Mouse (Mus musculus) intestine, embryonic 14.5 days (tissue): ENCODE measurements around the gene Crlf1. TPM values are rescaled to one million over a fixed set of nuclear protein-coding genes. Genes with fewer than 3 reads are reported as not detected.
"Not testable (repeated sequence)": the region's sequence is repeated elsewhere in the genome, so short reads cannot be mapped to it uniquely, and the experiment has no call there.

Experiments
- ATAC-seq: fragments of 200-750 bp; cut with Nextera tagmentation; replicated peaks from 2 replicates; pipeline ENCODE4 v1.8.0; 2017; ENCODE audit warnings: low read depth, moderate number of reproducible peaks, moderate TSS enrichment, moderate library complexity; ENCODE audit not compliant: low FRiP score, low TSS enrichment
- DNase-seq: peaks from one replicate; pipeline ENCODE4 v3.0.0-alpha.2; 2018; ENCODE audit warnings: low spot score
- H3K27ac ChIP-seq: fragments of 300-500 bp; sonication (generic); 2 replicates; pipeline ENCODE4 v1.5.1; 2014; ENCODE audit warnings: low read depth, mild to moderate bottlenecking, control low read depth
- H3K27me3 ChIP-seq: fragments of 300-500 bp; sonication (generic); replicated peaks from 2 replicates; pipeline ENCODE4 v1.6.1; 2014; ENCODE audit warnings: low read length, control low read depth; ENCODE audit not compliant: control insufficient read depth, insufficient read depth
- H3K36me3 ChIP-seq: fragments of 300-500 bp; sonication (generic); 2 replicates; pipeline ENCODE4 v1.6.1; 2014; ENCODE audit warnings: low read length, control low read depth; ENCODE audit not compliant: control insufficient read depth, insufficient read depth
- H3K4me1 ChIP-seq: fragments of 300-500 bp; sonication (generic); replicated peaks from 2 replicates; pipeline ENCODE4 v1.6.1; 2014; ENCODE audit warnings: low read length, control low read depth, mixed read lengths; ENCODE audit not compliant: control insufficient read depth, insufficient read depth
- H3K4me2 ChIP-seq: fragments of 300-500 bp; sonication (generic); 2 replicates; pipeline ENCODE4 v1.6.1; 2014; ENCODE audit warnings: low read length
- H3K4me3 ChIP-seq: fragments of 300-500 bp; sonication (generic); 2 replicates; pipeline ENCODE4 v1.5.1; 2014; ENCODE audit warnings: low read depth, low read length, control low read depth, mixed read lengths
- H3K9ac ChIP-seq: fragments of 300-500 bp; sonication (generic); 2 replicates; pipeline ENCODE4 v1.6.1; 2014; ENCODE audit warnings: mild to moderate bottlenecking, low read length
- H3K9me3 ChIP-seq: fragments of 300-500 bp; sonication (generic); 2 replicates; pipeline ENCODE4 v1.6.1; 2016; ENCODE audit warnings: low read length, control low read depth; ENCODE audit not compliant: control insufficient read depth
- WGBS: fragments of 180-500 bp; shearing (Covaris S2); extraction: QIAGEN DNeasy Blood & Tissue Kit; methylation state at CpG from one replicate; pipeline ENCODE4 v1.1.7; 2014; 5-methylcytosine and 5-hydroxymethylcytosine counted together
- polyA plus RNA-seq: library from polyadenylated mRNA; unstranded; fragments of >200 nt; fragmentation: Nextera tagmentation; extraction: Ambion mirVana; gene quantifications from 2 replicates; pipeline ENCODE4 v1.2.1, GENCODE M21; 2014

Crlf1 gene
- polyA plus RNA-seq, 1 experiment from 2014 or later, result 1.4 TPM

DNA sequence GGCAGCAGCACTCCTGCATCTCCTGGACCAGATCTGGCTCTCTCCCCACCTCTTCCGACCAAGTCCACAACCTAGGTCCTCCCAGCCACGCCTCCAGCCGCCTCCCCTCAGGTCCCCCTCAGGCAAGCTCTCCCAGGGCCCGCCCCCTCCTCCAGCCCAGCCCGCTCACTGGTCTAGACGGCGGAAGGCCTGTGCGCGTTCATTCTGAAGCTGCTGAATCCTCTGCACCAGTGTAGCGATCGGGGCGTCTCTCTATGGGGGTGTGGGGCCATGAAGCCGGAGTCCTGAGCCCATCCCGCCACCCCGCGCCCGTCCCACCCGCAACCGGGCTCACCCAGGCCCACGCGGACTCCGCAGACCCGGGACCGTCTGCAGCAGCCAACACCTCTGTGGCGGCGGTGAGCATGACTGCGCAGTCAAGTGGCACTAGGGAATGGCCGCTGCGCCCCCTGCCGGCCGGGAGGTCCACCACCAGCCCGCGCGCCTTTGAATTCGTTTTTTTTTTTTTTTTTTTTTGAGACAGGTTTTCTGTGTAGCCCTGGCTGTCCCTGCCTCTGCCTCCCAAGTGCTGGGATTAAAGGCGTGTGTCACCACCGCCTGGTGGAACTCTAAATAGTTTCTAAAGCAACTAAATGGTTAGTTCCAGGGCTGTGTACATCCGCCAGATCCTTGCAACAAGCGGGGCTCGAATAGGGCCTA is 13.5 kb downstream of the Crlf1 start, which contains the start of gene Rex1bd:
Rex1bd (minus strand) TSS at position 425 of the 699 bp plus-strand sequence.
- DNase-seq (peak; percentile 99), ATAC-seq (peak; percentile 85)
- Histone ChIP-seq H3K4me2 (peak within 1 kb of the TSS; percentile 59), H3K9me3 (no peaks in the 10 kb centered on the region), H3K36me3 (peaks cover 26% of the 10 kb centered on the region), H3K27ac (peak within 1 kb of the TSS; percentile 76), H3K9ac (peak within 1 kb of the TSS; percentile 67), H3K4me3 (peak within 1 kb of the TSS; percentile 78), H3K27me3 (peaks cover 24% of the 10 kb centered on the region), H3K4me1 (peaks cover 27% of the 10 kb centered on the region)
- 3% methylated on average over 40 of the region's 40 CpGs for WGBS

DNA sequence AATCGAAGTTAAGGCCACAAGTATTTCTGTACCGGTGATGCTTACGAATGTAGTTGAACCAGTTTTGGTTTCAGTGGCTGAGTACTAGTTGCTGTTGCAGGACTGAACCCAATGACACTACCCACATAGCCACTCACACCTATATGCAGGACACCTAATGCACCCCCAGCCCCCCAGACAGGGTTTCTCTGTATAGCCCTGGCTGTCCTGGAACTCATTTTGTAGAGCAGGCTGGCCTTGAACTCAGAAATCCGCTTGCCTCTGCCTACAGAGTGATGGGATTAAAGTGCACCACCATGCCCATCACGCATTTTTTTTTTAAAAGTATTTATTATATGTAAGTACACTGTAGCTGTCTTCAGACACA is 14.1 kb downstream of the Crlf1 start:
- ATAC-seq (no peak), DNase-seq (no peak)
- Histone ChIP-seq H3K27ac (no peak overlapping the region), H3K4me2 (no peak overlapping the region), H3K36me3 (peaks cover 26% of the 10 kb centered on the region), H3K4me3 (0 out of 2 replicates have a peak overlapping the region, but pooled peaks have one; percentile 78), H3K9ac (no peak overlapping the region), H3K27me3 (peaks cover 18% of the 10 kb centered on the region), H3K9me3 (no peaks in the 10 kb centered on the region), H3K4me1 (peaks cover 23% of the 10 kb centered on the region)
- WGBS, result 65% methylated on average over 5 of the region's 5 CpGs

DNA sequence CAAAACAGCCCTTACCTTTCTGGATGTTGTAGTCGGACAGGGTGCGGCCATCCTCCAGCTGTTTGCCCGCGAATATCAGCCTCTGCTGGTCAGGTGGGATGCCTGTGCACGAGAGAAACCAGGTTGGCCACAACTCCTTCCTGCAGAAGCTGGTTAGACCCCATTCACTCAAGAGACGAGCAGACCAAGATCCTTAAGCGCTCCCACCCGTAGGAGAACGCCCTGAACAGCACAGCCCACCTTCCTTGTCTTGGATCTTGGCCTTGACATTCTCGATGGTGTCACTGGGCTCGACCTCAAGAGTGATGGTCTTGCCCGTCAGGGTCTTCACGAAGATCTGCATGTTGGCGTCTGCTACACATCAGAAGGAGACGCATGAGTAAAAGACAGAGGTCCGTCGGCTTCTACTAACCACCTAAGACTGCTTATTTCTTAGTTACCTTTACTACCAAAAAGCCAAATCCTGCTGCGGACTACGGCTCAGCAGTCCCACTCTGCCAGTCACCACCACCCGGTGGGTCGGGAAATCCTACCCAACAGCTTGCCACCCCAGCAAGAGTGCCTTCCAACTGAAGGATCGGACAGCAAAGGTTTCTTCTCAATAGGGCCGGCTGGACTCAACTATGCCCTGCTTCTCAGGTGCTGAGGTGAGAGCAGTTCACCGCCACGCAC is 16.5 kb downstream of the Crlf1 start:
- no peak for DNase-seq

DNA sequence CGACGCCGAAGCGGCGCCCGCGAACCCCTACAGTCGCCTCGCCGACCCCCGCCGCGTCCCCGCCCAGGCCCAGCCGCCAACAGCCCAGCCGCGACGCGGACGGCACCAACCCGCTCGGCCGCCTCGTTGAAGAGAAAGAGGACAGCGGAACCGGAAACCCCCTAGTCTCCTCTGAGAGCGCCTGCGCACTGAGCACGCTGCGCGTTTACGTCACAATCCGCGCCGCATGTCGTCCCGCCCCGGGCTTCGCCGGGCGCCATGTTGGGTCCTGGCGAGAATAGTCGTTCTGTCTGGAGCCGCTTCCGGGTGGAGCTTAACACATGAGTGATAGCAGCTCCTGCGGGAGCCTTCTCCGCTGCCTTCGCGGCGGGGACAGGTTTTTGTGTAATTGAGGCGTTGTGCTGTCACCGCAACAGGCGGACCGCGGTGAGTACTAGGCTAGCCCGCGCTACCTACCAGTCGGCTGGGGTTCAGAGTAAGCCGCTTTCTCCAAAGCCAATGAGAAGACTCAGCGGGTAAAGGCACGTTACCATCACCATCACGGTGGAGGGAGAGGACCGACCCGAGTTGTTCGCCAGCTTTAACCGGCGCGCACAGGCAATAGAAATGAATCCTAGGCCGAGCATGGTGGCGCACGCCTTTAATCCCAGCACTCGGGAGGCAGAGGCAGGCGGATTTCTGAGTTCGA is 17.4 kb downstream of the Crlf1 start, which contains the start of gene Uba52:
Uba52 (minus strand) TSS at position 574 of the 688 bp plus-strand sequence.
- Histone ChIP-seq H3K9me3 (no peaks in the 10 kb centered on the region), H3K4me2 (peak within 1 kb of the TSS; percentile 95), H3K4me1 (peaks cover 15% of the 10 kb centered on the region), H3K27ac (peak within 1 kb of the TSS; percentile 98), H3K36me3 (peaks cover 35% of the 10 kb centered on the region), H3K27me3 (no peaks in the 10 kb centered on the region), H3K9ac (peak within 1 kb of the TSS; percentile 97), H3K4me3 (peak within 1 kb of the TSS; percentile 97)
- WGBS, result under 1% methylated on average over 74 of the region's 74 CpGs
- ATAC-seq (peak; percentile 75), DNase-seq (peak; percentile 97)

More for the DNA sequence above, 16.5 kb downstream of the Crlf1 start:
- Histone ChIP-seq H3K9me3 (no peaks in the 10 kb centered on the region), H3K27me3 (no peaks in the 10 kb centered on the region), H3K4me2 (peak overlapping the region; percentile 95), H3K27ac (peak overlapping the region; percentile 98), H3K36me3 (peaks cover 30% of the 10 kb centered on the region), H3K9ac (peak overlapping the region; percentile 97), H3K4me3 (peak overlapping the region; percentile 97), H3K4me1 (peaks cover 19% of the 10 kb centered on the region)
- ATAC-seq, result no peak
- WGBS, result 10% methylated on average over 25 of the region's 25 CpGs

DNA sequence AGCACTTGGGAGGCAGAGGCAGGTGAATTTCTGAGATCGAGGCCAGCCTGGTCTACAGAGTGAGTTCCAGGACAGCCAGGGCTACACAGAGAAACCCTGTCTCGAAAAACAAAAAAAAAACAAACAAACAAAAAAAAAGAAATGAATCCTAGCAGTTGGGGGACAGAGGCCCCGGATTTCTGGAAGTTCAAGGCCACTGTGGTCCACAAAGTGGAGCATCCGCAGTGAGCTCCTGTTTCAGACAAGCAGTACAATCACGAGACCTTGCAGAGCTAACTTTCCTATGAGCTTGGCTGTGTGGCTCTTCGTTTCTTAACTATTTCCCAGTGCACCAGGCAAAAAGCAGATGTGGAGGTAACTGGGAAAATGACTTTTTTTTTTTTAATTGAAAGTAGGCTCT is 18.2 kb downstream of the Crlf1 start:
- not testable (repeated sequence) for DNase-seq, H3K27me3 ChIP-seq, H3K9me3 ChIP-seq, H3K4me1 ChIP-seq, ATAC-seq
- H3K9ac ChIP-seq, result peak overlapping the region; percentile 97; the same call in 1 of the 2 replicates
- peaks cover 43% of the 10 kb centered on the region for H3K36me3 ChIP-seq
- 78% methylated on average over 6 of the region's 6 CpGs for WGBS
- 0 out of 2 replicates have a peak overlapping the region, but pooled peaks have one; percentile 98 for H3K27ac ChIP-seq
- H3K4me3 ChIP-seq, result peak overlapping the region; percentile 97
- H3K4me2 ChIP-seq, result peak overlapping the region; percentile 44

DNA sequence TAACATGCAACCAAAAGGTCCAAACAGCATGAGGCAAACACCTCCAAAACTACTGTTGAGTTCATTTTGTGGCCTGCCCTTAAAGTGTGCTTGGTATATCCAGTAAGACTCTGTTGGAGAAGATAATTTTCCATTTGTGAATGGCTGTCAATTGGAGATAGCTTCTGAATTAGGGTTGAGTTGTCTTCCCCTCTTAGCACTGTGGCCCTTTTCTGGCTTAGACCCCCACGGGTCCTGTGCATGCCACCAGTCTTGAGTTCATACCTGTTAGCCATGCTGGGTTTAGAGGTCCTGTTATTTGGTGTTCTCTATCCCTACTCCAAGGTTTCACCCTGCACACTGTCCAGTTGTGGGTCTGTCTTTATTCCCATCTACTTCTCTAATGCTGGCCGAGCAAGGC is 18.8 kb downstream of the Crlf1 start:
- Histone ChIP-seq H3K9ac (no peak overlapping the region), H3K4me2 (no peak overlapping the region)

DNA sequence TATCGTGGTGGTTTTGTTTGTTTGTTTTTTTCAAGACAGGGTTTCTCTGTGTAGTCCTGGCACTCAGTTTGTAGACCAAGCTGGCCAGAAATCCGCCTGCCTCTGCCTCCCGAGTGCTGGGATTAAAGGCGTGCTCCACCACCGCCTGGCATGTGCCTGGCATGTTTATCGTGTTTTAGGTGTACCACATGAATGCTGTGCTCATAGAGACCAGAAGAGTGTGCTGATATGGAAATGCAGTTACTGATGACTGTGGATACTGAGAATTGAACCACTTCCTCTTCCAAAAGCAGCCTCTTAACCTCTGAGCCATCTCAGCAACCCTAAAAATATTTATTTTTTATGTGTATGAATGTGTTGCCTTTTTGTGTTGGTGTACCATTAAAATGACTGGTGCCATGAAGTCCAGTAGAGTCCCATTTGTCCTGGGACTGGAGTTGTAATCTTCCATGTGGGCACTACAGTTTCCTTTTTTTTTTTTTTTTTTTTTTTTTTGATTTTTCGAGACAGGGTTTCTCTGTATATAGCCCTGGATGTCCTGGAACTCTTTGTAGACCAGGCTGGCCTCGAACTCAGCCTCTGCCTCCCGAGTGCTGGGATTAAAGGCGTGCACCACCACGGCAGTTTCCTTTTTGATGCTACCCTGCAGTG is 19.4 kb downstream of the Crlf1 start:
- ATAC-seq, result no peak
- Histone ChIP-seq H3K9me3 (no peaks in the 10 kb centered on the region), H3K36me3 (peaks cover 42% of the 10 kb centered on the region), H3K27me3 (no peaks in the 10 kb centered on the region), H3K4me2 (no peak overlapping the region), H3K27ac (no peak overlapping the region), H3K4me3 (no peak overlapping the region), H3K9ac (no peak overlapping the region), H3K4me1 (peaks cover 8% of the 10 kb centered on the region)
- WGBS, result 93% methylated on average over 11 of the region's 11 CpGs
- no peak for DNase-seq

More for the DNA sequence above, 18.8 kb downstream of the Crlf1 start:
- Histone ChIP-seq H3K36me3 (peaks cover 48% of the 10 kb centered on the region), H3K4me1 (peaks cover 8% of the 10 kb centered on the region), H3K27ac (no peak overlapping the region), H3K4me3 (no peak overlapping the region), H3K9me3 (no peaks in the 10 kb centered on the region), H3K27me3 (no peaks in the 10 kb centered on the region)
- ATAC-seq (no peak), DNase-seq (no peak)
- WGBS, result 97% methylated on average over 2 of the region's 2 CpGs

DNA sequence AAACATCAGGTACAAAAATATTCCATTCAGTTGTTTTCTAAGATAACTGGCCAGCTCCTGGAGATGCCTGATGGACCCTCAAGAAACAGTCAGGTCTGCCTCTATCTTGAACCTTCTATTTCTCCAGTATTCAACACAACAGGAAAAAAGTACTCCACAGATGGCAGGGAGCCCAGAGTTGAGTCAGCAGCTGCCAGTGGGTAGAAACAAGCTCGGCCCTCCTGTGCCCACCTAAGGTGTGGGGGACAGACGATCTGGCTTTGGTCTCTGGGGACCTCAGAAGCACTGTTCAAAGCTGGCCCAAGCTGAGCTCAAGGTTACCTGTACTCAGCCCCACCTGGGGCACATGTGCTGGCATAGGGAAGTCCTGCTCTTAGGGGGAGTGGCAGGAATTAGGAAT is 20.5 kb downstream of the Crlf1 start:
- WGBS, result 49% methylated on average over 2 of the region's 2 CpGs
- no peak overlapping the region for H3K4me3 ChIP-seq
- no peak overlapping the region for H3K27ac ChIP-seq
- H3K36me3 ChIP-seq, result peaks cover 39% of the 10 kb centered on the region
- no peaks in the 10 kb centered on the region for H3K9me3 ChIP-seq
- no peak for ATAC-seq
- no peaks in the 10 kb centered on the region for H3K27me3 ChIP-seq
- peaks cover 8% of the 10 kb centered on the region for H3K4me1 ChIP-seq
- no peak for DNase-seq
- H3K9ac ChIP-seq, result no peak overlapping the region
- no peak overlapping the region for H3K4me2 ChIP-seq
